Mouse (Mus musculus) spleen, adult 2 months (tissue): ENCODE results near the gene Cacna1a.

ENCODE experiments used
- CTCF ChIP-seq: fragments of 200-500 bp; IDR thresholded peaks from 2 replicates; pipeline ENCODE4 v1.5.1; 2011; ENCODE audit warnings: mild to moderate bottlenecking, inconsistent platforms; ENCODE audit not compliant: insufficient read depth, insufficient read length, insufficient replicate concordance; ENCODE audit errors: extremely low read depth
- POLR2A ChIP-seq: fragments of 200-500 bp; IDR thresholded peaks from 2 replicates; pipeline ENCODE4 v1.6.1; 2011; ENCODE audit warnings: low read depth, low read length, inconsistent platforms

DNA sequence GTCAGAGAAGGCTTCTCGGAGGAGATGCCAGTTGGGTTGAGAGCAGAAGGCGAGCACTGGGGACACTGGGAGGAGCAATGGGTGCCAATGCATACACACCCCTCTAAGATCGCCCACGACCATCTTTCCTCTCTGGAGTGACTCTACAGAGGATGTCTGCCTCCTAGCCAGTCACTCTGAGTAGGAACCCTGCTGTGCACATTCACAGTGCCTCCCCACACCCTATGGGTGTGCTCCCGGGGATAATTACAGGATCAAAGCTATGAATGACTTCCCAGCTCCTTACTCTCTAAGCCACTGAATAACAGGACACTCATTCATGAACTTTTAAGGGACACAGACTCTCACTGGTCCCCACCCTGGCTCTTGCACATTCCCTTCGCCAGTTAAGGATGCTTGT lies 151.1 kb downstream of the Cacna1a start:
- no peak for TF ChIP-seq POLR2A
- TF ChIP-seq CTCF = no peak
